Mouse (Mus musculus) lung, postnatal 25 days (tissue): ENCODE data around the gene Map1lc3b.

Source experiments
- DNase-seq: peaks from one replicate; pipeline ENCODE4 v3.0.0; 2022; ENCODE audit warnings: low spot score

Map1lc3b gene

GRCm38 (mm10) chr8:121590203-121591177 is at the start of gene Map1lc3b:
TSS of gene Map1lc3b (plus strand) at chr8:121590361.
- DNase-seq: peak; percentile 94

- no peak for DNase-seq
These were observed 48.3 kb upstream of the Map1lc3b start for GRCm38 (mm10) chr8:121541862-121542261.

DNA sequence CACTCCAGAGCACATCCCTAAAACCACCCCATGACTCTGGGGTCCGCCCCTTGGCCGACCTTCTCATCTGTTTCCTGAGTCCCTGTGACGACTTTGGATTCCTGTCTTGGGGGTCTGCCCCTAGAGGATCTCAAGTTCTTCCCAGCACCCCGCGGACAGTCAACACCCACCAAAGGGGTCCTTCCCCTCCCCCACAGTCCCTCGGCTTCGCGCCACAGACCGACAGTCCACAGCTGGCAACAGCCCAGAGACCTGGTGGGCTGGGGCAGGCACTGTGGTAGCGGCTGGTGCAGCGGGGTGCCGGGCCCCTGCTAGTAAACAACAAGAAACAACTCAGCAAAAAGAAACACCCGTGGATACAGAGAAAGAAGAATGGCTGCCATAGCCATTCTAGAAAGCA is 47.3 kb upstream of the Map1lc3b start:
- DNase-seq: no peak

DNA sequence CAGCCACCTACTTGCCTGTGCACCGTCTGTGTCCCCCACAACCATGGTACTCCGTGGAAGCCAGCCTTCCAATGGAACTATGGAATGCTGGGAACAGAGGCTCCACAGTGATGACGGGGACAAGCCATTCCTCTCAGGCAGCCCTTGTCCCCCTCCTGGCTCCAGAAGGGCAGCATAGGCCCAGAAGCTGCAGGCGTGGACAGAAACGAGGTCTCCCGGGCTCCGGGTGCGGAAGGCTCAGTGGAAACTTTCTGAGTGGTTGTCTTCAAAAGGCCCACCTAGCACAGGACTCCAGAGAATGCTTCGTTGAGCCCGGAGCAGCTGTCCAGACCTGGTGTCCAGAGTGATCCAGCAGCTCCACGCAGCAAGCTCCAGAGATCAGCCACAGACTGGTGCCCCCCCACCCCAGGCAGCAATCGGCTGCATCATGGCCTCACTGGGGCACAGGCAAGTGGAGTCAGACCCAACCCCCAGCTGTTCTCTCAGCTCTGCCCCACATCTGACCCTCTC is 45.8 kb upstream of the Map1lc3b start, which contains the start of gene 1700018B08Rik:
Gene 1700018B08Rik (minus strand): TSS at position 45 of the 510 bp plus-strand sequence.
- no peak for DNase-seq

- no peak for DNase-seq
These were observed 45.2 kb upstream of the Map1lc3b start for GRCm38 (mm10) chr8:121544936-121545335.

GRCm38 (mm10) chr8:121547132-121547531 is 43.0 kb upstream of the Map1lc3b start:
- DNase-seq: peak; percentile 81

GRCm38 (mm10) chr8:121550056-121550455 is 40.1 kb upstream of the Map1lc3b start:
- no peak for DNase-seq

- DNase-seq: no peak
These were observed 38.8 kb upstream of the Map1lc3b start for GRCm38 (mm10) chr8:121551065-121551985.

DNA sequence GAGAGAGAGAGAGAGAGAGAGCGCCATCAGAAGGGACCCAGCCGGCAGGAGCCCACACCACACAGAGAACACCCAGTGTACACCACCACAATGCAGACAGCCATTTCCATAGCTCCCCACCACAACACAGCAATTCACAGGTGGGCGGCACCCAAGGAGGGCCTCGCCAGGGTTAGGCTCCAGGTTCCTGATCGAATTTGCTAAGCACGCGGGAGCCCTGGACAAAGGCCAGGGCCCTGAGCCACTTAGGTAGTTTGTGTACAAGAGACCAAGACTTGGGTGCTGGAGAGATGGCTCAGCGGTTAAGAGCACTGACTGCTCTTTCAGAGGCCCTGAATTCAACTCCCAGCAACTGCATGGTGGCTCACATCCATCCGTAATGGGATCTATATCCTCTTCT is 37.7 kb upstream of the Map1lc3b start:
- no peak for DNase-seq

DNA sequence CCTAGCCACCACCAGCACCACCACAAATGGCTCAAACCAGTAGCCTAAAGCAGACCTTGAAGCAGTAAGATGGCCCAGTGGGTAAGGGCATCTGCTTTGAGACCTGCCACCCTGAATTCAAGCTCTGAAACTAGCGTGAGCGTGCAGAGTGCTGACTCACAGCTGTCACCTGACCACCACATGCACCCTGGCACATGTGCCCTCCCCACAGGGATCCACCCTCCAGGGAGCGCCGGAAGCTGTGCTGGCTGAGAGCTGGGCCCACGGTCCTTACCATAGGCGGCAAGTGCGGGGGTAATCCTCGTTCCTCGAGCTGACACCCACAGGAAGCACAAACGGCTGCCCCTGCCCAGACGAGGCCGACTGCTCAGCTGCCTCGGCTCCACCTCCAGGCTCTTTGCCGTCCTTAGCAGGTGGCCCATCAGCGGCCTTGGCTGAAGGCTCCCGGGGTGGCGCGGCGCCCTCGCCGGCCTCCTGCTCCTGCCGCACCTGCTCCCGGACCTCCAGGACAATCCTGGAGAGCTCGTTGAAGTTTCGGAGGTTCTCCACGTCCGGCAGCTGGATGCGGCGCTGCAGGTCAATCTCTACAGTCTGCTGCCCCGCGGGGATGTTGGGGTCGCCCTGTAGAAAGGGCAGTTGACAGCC is 36.2 kb upstream of the Map1lc3b start:
- no peak for DNase-seq

DNA sequence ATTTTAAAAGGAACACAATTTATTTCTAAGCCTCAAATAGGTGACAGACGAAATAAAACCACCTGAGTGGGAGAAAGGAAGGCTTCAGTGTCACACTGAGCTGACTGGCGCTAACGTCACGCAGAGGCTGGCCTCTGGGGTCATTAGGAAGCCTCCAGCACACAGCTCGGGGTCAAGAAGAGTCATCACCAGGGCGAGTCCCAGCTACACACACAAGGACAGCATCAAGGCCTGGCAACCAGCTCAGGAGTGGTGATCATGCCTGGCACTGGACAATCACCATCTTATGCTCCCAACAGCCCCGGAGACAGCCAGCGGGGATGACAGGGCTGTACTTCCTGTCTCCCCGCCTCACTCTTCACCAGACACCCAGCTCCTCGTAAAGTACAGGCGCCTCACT is 32.4 kb upstream of the Map1lc3b start:
- DNase-seq: no peak

- no peak for DNase-seq
These were observed 31.6 kb upstream of the Map1lc3b start for GRCm38 (mm10) chr8:121558538-121558937.

DNA sequence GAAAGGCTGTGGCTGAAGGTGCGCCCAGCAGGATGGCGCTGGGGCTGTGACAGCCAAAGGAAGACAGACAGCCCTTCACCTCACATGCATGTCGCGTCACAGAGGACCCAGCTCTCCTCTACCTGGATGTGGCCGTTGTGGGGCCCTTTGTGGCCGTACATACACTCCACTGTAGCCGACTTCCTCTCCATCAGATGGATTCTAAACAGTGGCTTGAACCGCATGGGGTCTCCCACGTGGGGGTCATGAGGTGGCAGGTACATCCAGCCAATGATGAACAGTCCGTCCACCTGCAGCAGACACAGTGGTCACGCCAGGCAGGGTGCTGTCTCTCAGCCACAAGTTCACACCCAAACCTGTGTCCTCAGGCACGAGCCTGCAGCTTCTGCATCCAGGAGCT is 30.4 kb upstream of the Map1lc3b start:
- DNase-seq: no peak

DNA sequence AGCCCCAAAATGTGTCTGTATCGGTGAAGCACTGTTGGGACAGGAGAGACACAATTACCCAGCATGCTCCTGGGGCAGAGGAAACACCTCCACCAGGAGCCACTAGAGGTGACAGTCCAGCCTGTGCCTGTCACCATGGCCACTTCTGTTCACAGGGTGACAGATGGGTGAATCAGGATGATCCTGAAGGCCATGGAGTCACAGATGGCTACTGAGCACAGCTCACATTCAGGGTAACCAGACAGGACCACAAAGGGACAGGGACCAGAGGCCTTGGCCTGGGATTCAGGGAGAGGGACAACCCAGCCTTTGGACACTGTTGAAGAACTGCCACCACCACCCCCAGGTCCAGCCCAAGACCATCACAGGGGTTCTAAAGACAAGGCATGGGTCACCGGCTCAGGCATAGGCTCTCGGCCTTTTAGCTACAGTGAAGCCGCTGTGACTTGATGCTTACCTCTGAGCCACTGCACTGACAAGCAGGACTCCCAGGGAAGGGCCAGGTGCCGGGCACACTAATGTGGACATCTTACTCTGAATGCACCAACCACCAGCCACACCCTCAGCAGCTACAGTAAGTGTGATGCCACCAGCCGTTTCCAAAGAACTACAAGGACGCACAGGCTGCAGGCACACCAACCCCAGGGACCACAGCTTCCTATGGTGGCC is 29.6 kb upstream of the Map1lc3b start:
- DNase-seq: no peak

- DNase-seq: peak; percentile 54
These were observed 28.4 kb upstream of the Map1lc3b start for GRCm38 (mm10) chr8:121561636-121562345.

GRCm38 (mm10) chr8:121562941-121563351 is 27.2 kb upstream of the Map1lc3b start:
- DNase-seq: peak; percentile 88

DNA sequence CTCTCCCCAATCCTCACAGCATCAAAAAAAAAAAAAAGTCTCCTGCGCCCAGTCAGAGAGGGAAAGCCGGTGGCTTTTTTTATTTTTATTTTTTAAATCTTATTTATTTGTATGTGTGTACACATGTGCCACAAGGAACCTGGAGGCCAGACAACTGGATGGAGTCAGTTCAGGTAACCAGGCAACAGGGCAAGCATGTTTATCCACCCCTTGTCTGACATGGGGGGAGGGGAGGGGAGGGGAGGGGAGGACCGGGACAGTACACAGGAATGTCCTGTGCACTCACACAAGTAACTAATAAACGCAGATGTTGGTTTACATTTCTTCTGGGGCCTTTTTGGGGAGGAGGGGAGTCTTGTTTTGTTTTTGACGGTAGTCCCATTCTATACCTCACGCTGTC is 26.5 kb upstream of the Map1lc3b start:
- no peak for DNase-seq

- DNase-seq: no peak
These were observed 21.8 kb upstream of the Map1lc3b start for GRCm38 (mm10) chr8:121568321-121568720.

- DNase-seq: peak; percentile 81
These were observed 19.8 kb upstream of the Map1lc3b start for GRCm38 (mm10) chr8:121570335-121570734.

DNA sequence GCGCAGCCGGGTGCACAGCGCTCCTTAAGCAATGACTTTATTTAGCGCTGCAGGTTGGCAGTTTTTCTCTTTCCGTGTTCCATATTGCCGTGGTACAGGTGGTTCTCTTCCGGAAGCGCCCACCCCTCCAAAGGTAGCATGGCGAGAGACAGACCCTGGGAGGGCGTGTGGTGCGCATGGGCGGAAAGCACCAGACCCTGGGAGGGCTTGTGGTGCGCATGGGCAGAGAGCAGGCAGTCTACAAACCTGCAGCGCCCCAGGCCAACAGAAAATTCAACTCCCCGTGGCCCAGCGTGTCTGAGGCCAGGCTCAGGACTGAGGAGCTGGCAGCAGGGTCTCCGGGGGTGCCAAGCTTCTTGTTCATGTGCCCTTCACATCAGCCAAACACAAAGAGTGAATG is 19.4 kb upstream of the Map1lc3b start:
- no peak for DNase-seq

GRCm38 (mm10) chr8:121572121-121572520 is 18.0 kb upstream of the Map1lc3b start:
- no peak for DNase-seq
